Mouse (Mus musculus): Measurements from ENCODE around the gene Tfap2e.

Gene Tfap2e

DNA sequence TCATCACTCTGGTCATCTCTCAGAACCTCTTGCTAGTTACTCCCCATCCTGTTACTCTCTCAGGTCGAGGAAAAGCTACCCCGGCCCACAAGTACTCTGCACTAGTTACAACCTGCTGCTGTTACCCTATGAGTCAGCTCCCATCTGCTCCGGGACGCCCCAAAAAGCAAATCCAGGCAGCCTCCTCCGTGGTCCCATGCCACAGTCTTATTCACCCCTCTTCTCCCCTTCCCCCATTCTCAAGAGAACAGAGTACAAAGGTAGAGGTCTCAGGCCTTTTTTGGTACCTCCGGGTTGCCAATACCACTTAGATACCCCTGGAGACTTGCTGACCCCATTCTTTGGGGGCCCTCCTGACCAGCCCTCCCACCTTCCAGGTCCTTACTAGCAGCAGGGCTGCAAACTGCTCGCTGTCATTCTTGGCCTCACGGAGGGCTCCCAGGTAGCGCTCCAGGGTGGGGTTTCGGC is 15.6 kb upstream of the Tfap2e start:
- 39% methylated on average over 10 of the region's 10 CpGs for WGBS

DNA sequence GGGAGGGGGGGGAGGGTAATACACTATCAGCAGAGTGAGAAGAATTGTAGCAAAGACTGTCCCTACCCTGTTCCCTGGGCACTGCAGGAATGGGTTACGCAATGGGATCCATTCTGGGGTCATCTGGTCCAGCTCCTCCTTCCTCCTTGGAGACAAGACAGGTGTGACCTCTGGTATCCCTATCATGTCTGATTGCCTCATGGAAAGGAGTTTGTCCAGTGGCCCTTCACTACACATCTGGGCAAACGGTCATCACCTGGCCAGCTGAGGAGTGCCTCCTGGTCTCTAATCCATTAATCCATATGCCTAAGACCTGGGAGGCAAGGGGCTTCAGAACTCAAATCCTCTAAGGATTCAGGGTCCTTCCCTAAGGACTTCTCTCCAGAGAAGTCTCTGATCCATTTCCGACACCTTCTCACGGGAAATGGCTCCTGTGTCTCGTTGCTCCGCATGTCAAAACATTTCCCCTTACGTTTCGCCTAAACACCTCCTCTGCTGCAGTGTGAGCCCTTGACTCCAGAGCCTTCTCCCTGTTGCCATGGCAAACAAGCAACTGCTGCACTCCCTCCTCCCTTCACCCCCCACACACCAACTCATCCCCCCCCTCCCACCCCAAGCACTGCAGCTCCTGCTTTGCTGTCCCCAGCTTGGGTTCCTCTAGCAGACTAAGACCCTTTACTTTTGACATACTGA is 15.0 kb upstream of the Tfap2e start:
- 50% methylated on average over 8 of the region's 8 CpGs for WGBS

DNA sequence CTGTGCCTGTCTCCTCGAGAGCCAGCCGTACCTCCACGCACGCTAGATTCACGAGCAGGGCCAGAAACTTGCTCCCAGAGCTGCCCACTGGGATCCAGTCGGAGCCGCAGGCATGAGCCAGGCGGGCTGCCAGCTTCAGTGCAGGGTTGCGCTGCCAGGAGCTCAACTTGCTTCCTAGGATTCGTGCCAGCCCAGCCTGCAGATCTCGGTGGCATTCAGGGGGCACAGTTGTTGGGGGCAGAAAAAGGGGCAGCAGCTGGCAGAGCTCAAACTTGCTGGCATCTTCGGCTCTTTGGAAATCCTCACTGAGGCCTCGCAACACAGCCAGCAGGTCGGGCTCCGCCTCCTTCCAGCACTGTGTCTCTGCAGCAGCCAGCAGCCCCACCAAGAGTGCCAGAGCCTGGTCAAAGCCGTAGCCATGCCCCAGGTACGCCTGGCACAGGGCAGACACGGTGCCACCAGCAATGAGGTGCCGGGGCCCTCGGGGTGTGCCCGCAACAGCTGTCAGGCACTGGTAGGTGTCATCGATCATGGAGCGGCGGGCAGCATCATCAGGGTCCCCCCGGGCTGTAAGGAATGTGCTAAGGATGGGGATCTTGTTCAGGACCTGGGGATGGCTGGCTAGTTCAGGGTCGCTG is 14.1 kb upstream of the Tfap2e start:
- 19% methylated on average over 26 of the region's 26 CpGs for WGBS

DNA sequence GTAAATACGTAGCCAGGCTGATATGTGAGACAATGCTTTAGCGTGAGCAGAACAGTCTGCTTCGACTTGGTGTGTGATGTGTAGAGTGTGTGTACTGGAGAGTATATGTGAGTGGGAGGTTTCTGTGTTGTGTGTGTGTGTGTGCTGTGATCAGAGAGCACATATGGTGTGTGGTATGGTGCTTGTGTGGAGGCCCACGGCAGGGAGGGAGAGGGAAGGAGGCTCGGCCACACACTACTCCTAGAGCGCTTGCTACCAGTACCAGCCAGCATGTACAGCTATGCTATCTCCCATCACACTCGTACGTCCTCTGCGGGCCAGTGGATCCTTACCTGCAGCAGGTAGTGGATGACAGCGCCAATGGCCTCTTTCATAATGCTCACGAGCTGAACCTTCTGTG is 13.5 kb upstream of the Tfap2e start:
- 41% methylated on average over 11 of the region's 11 CpGs for WGBS

DNA sequence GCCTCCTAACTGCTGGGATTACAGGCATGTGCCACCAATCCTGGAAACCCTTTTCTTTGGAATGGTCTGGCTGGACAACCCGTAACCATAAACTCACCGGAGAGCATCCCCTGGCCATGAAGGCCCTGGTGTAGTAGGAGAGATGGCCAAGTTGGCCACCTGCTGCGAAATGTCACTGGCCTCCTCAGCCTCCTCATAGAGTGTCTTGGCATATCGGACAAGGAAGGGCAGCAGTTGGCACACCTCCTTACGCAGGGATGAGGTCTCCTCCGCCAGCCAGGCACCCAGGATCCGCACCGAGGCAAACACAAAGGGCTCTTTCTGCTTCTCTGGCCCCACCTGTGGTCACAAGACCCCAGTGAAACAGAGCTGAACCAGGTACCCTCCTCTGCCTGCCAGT is 12.3 kb upstream of the Tfap2e start:
- WGBS, result 70% methylated on average over 8 of the region's 8 CpGs

DNA sequence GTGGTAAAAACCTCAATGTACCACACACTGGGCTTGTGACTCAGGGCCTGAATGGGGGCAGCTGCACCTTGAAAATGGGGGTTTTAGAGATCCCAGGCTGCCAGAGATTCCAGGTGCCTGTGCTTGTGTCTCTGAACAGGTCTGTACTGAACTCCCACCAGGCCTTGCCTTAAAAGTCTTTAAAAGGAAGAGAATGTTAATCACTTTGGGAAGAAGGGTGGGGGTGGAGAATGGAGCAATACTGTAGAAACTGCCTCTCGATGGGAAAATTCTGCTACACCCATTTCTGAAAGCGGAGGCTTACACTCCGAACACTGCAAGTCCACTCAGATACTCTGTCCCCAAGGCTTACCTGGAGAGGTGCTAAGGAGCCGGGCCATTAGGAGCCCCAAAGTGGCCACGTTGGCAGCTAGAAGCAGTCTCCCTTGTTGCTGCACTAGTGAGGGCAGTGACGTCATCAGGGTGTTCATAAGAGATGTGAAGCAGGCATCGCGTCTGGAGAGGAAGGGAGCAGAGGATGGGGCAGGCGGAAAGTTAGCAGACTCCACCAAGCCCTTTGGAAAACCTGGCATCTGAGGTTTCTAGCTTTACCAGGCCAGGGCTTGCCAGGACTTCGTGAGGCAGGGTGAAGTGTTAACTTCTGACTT is 10.3 kb upstream of the Tfap2e start:
- WGBS, result 50% methylated on average over 10 of the region's 10 CpGs

DNA sequence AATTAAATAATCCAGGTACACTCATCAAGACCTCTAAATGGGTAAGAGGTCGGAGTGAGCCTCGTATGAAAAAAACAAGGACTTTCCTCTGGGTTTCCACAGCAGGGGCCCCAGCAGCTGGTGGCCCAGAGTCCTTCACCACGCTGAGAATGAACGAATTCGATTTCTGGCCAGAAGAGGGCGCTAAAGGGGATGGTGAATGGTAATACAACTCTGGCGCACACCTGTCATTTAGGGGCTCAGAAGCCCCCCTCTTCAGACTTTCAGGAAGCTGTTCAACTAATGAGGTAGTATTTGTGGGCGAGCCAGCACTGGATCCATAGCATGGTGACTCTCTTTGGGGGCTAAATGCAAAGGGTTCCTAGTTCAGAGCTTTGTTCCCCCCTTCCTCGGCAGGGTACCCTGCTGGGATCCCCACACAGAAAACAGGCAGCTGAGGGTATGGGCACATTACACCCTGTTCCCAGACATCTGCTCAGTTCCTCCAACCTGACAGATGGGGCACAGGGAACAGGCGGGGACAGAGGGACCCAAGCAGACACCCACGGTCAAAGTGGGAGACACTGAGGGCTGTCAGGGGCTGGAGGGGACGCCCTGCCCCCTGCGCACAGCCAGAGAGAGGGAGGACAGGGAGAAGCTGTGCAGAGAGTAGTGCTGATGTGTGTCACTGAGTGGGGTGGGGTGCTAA is 9.6 kb upstream of the Tfap2e start:
- WGBS, result 32% methylated on average over 13 of the region's 13 CpGs

DNA sequence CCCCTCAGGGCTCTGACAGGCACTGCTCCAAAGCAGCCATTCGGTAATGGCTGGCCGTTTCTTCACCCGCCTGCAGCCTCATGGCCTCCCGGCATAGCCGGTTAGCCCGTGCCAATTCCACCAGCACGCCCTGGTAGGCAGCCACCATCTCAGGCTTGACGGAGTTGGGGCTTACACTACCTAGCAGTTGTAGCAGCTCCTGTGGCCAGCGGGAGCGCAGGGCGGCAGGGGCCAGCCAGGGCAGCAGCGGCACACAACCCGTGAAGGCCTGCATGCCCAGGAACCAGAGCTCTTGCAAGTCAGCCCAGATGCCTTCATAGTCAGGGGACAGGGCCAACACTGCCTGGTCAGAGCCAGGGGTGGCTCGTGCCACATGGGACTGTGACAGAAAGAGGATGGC is 8.8 kb upstream of the Tfap2e start:
- 83% methylated on average over 14 of the region's 14 CpGs for WGBS

DNA sequence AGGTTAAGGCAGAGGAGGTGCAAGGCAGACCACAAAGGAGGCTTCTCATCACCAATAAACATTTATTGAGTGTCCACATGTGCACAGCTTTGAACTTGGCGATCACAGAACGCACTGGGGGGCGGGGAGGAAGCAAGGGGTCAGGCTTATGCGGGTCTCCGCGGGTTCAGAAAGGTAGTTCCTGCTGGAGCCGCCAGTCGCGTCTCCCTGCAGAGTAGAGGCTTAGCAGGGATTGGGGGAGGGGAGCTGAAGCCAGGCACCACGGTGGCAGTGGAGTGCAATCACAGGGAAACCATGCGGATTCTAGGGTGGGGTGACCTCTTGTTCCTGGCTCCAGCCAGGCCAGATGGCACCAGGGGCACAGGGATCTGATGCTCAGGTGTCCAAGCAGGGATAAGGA is 7.7 kb upstream of the Tfap2e start:
- WGBS, result 38% methylated on average over 11 of the region's 11 CpGs

DNA sequence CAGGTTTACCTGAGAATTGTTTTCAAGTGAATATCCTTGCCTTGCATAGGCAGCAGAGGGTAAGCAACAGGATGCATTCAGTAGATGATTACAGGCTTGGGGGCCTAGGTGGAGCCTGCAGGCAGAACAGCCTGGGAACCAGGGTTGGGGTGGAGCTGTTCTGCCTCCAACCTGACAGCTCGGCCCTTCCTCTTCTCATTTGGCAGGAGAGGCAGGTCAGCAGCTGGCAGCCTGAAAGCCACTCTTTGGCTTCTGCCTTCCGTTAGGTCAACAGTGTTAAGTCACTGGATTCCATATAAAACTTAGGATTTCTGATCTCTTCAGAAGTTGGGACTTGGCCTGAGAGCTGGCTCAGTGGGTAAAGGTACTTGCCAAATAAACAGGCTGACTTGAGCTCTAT is 6.9 kb upstream of the Tfap2e start:
- 56% methylated on average over 2 of the region's 2 CpGs for WGBS

DNA sequence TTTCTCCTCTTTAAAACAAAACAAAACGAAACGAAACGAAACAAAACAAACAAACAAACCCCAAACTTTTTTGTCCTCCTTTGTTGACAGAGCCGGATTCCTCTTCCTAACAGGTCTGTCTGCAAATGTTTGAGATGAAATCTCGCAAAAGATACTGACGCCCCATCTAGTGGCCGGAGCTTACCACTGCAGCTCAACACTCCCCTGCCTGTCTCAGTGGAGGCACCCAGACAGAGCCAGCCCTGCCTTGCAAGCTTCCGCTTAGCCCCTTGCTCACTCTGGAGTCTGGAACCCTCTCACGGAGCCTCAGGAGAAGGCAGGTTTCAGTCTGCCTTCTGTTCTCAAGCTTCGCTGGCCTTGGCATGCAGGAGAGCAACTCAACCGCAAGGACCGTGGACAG is 5.4 kb upstream of the Tfap2e start:
- 2% methylated on average over 12 of the region's 12 CpGs for WGBS

DNA sequence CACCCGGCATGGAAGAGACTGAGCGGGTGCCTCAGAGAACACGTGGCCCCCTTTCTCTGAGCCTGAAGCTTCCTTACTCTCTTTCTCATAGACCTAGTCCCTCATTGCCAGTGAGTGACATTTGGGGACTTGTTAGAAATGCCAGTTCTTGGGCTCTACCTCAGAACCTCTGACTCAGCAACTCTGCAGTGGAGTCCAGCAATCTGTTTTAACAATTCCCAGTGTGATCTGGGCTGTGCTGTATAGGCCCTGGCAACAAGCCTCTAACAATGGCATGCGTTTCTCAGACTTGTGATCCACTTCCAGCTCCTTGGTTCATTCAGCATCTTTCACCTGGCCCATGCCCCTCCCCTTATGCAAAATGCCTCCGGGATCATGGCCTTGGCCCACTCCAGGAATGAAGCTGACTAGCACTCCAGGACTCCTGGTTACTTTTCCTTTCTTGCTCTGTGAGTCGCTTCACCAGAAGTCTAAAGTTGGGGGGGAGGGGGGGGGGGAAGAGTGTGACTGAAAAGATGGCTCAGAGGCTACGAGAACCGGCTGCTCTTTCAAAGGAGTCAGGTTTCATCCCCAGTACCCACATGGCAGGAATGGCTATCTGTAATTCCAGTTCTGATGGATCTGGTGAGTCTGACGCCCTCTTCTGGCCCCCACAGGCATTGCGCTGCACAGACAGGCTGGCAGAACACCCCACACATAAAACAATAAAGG is 4.1 kb upstream of the Tfap2e start:
- WGBS, result 40% methylated on average over 10 of the region's 10 CpGs

DNA sequence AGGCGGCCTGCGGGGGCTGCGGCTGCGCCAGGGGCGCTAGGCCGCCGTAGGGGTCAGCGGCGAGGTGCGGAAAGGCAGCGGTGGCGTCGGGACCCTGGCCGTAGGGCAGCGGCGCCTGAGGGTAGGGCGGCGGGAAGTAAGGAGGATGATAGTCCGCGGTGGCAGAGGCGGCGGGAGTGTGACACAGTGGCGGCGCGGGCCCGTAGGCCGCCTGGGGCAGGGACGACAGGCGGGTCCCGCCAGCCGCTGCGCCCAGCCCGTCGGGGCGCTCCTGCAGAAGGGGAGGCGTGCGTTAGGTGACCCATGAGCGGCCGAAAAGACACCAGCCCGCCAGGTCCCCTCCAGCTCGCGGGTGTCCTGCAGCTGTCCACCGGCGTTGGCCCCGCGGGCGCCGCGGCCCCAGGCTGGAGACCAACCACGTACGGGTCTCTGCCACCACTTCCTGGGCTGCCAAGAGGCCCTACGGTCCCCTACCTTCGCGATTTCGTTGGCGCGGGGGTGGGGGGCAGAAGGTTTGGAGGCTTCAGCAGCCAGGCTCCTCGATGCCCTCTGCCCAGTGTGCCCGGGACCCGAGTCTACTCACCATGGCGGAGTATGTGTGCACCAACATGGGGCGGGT is 549 bp downstream of the Tfap2e start:
- WGBS, result 1% methylated on average over 62 of the region's 62 CpGs

DNA sequence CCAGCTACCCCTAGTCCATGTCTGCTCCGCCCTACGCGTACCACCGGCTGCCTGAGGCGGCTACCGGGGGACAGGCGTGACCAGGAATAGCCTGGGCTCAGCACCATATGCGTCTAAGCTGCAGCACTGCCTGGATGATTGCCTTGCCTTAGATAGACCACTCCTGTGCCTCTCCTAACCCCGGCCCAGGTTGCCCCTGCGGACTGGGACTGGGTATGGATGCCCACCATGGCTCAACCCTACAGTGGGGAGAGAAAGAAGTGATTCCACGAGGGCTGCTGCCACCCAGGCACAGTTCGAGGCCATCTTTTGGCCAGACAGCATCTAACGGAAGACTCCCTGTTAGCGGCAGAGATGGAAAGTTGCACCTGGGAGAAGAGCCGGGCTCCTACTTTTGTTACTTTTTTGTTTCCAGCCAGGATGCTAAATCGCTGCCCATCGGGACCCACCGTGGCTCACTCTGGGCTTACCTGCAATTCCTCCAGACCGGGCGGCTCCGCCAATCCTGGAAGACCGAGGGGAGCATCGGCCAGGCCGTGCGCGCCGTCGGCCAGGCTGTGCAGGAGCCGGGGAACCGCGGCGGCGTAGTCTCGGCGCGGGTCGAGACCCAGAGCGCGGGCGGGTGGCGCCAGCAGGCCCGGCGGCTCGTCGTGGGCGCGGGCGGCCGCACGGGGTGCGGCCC is 1.2 kb downstream of the Tfap2e start:
- WGBS, result 6% methylated on average over 50 of the region's 51 CpGs

DNA sequence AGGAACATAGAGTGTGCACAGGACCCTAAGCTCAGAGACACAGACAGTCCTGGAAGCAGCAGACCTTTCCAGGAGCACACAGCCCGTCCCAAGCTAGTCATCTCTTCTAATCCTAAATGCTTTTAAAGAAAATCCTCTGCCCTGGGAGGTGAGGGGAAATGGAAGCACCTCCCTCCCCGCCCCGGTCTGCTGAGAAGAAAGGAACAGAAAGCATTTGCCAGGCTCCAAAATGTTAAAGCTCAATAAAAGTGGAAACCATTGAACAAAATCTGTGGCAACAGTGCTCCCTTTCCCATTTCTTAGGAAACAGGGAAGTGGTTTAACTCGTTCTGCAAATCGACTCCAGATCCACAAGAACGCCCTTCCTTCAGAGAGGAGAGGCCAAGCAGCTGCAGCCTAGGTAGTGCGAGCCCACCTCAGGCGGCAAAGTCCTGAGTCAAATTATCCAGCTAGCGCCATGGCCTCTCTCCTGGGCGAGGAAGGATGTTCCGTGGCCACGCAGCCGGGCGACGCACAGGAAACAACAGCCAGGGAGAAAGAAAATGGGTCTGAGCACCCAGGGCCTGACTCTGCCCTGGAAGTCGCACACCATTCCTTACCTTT is 1.9 kb downstream of the Tfap2e start:
- 23% methylated on average over 16 of the region's 16 CpGs for WGBS

DNA sequence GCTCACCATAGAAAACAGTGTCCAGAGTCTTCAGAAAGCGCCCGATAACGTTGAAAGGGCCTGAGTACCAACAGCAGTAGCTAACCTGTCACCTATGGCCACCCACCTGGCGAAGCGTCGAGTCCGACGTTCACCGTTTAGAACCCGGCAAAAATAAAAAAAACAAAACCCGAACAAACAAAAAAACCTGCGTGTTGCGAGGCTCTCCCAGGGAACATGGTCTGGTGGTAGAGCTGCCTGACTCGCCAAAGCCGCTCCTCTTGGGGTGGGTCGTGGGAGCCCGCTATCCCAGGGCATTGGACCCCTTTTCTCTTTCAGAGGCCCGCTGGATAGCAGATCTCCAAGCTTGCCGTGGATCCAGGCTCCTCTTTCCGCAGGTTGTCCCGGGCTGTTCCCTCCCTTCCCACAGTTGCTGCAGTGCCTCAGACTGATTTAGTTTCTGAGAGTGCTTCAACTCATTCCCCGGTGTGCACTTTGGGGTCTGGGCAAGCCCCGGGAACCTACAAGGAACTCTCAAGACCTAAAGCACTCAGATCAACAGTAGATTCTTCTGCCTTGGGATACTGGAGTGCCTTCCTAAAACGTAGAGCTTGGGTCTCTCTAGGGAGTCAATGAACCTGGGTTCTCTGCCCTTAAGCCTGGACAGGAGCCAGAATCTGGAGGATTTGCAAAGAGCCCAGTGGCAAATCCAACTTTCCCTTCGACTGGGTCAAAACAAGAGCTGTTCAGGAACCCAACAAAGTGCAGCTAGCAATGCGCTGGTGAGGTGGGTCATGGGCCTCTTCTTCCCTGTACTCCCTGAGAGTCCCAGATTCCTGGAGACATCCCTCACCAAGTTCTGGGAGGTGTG is 3.3 kb downstream of the Tfap2e start:
- 9% methylated on average over 26 of the region's 26 CpGs for WGBS

DNA sequence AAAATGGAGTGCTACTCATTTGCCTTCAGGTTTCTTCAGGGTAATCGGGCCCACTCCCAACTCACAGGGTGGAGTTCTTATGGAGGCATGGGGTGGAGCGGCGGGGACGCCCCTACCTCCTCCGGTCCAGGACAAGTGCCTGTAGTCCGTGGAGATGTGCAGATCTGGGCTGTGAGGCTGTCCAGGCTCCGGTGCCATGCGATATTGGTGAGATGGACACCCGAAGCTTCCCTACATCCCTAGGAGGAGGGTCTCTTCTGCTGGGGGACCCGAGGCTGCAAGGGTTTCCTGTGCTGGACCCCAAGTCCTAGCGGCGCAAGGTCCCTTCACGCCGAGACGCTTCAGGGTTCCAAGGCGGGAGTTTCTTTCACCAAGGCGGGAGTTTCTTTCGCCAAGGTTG is 3.9 kb downstream of the Tfap2e start:
- WGBS, result 4% methylated on average over 18 of the region's 18 CpGs

DNA sequence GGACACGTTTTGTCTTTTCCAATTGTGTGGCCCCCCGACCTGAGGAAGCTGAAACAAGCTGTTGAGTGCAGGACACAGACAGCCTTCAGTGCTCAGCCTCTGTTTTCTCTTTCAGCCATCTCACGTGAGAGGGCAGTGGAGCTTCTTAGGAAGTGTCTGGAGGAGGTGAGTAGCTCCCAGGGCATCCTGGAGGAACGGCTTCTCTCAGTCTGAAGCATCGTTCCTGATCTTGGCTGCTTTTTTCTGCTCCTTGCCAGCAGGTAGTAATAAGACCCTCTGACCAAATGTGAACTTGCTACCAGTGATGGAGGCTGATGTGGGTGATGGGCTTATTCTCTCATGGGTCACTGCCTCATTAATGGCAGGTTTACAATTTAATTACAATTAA is 28.6 kb downstream of the Tfap2e start:
- WGBS, result 85% methylated on average over 5 of the region's 5 CpGs

DNA sequence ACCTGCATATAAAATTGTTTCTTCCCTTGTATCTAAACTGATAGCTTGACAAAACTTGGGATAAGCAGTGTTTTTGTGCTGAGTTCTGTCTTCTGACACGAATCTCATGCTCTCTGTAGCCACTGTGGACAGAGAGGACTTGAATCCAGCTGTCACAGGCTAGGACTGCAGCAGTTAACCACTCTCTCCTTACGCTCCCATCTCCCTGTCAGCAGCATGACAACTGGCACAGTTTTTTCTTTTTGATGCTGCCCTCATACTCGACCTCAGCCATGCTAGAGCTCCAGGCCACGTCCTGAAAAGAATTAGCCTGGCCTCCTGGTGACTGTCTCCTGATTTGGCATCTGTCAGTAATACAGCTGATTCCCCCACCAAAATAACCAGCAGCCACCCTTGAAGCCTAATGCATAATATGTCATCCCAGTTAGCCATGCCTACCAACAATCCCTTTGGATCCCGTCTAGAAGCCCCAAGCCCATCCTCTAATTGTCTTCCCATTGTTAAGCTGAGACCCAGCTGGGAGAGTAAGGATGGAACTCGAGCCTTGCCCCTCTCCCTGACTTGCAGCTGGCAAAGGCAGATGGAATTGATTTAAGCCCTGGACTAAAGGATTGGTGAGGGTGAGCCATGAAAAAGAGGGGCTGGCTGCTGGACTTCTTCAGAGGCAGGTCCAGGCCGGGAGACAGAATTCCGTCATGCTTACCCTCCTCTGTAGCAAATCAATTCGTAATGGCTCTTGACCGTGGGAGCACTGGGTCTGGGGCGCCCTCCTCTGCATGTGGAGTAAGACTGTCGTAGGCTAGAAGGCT is 29.2 kb downstream of the Tfap2e start:
- 79% methylated on average over 12 of the region's 12 CpGs for WGBS

Measured in cerebral cortex, adult 2 months (tissue).